Mouse (Mus musculus): Measurements from ENCODE around the gene Slc17a5. TPM values are rescaled to one million over a fixed set of nuclear protein-coding genes. Genes with fewer than 3 reads are reported as not detected.

The Slc17a5 gene
- polyA plus RNA-seq, 1 experiment: 14.0 TPM

- Histone ChIP-seq H3K4me3 (replicated peaks; ENCODE audit: insufficient read depth, low read depth, low read length) (no peak overlapping the region), H3K27me3 (ENCODE audit: control insufficient read depth, insufficient read depth, low read length) (no peaks in the 10 kb centered on the region), H3K27ac (ENCODE audit: insufficient read depth, low read length) (no peak overlapping the region), H3K4me1 (ENCODE audit: control insufficient read depth, insufficient read depth, low read length) (peaks cover 3% of the 10 kb centered on the region)
- peak; percentile 78 to 84 for DNase-seq
- TF ChIP-seq CTCF (IDR thresholded peaks at IDR 0.05; ENCODE audit: borderline replicate concordance, insufficient read depth, low read depth, low read length) (no peak), POLR2A (IDR thresholded peaks at IDR 0.05; ENCODE audit: borderline replicate concordance, insufficient read depth, low read length) (no peak)
- WGBS: 7% methylated on average over 9 of the region's 9 CpGs
These were observed 50.5 kb downstream of the Slc17a5 start for GRCm38 (mm10) chr9:78537154-78537873.

- no peak for DNase-seq
- Histone ChIP-seq H3K4me3 (replicated peaks; ENCODE audit: insufficient read depth, low read depth, low read length) (no peak overlapping the region), H3K27ac (ENCODE audit: insufficient read depth, low read length) (no peak overlapping the region), H3K4me1 (ENCODE audit: control insufficient read depth, insufficient read depth, low read length) (peaks cover 3% of the 10 kb centered on the region), H3K27me3 (ENCODE audit: control insufficient read depth, insufficient read depth, low read length) (no peaks in the 10 kb centered on the region)
- 95% methylated on average over 7 of the region's 7 CpGs for WGBS
- TF ChIP-seq CTCF (IDR thresholded peaks at IDR 0.05; ENCODE audit: borderline replicate concordance, insufficient read depth, low read depth, low read length) (no peak), POLR2A (IDR thresholded peaks at IDR 0.05; ENCODE audit: borderline replicate concordance, insufficient read depth, low read length) (no peak)
These were observed 53.2 kb downstream of the Slc17a5 start for GRCm38 (mm10) chr9:78534606-78535005.

DNA sequence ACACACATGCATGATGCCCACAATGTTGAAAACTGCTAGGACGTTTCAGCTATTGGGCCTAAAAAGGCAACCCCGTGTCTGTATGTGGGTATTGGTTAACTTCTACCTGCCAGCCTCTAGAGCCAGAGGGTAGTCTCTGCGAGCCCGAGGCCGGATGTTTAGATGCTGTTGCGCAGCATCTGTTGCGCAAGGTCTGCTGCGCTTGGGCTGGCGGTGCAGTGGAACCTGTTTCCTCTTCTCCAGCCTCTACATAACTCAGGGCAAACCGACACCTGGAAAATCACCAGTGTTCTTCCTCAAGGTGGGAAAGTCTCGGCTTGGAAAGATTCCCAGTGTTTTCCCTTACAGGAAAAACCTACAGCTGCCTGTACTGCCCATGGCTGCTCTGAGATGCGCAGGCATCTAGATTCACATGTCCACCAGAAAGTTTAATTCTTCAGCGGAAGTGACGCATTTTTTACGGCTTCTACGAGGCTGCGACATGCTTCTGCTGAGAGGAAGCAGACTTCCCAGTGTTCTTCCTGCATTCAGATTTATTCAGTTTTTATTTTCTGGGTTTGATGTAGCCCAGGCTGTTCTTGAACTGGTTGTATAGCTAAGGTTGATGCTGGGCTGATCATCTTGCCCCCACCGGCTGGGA lies 54.4 kb downstream of the Slc17a5 start:
- Histone ChIP-seq H3K27ac (ENCODE audit: insufficient read depth, low read length) (no peak overlapping the region), H3K4me1 (ENCODE audit: control insufficient read depth, insufficient read depth, low read length) (peaks cover 3% of the 10 kb centered on the region), H3K4me3 (replicated peaks; ENCODE audit: insufficient read depth, low read depth, low read length) (no peak overlapping the region), H3K27me3 (ENCODE audit: control insufficient read depth, insufficient read depth, low read length) (no peaks in the 10 kb centered on the region)
- no peak for DNase-seq
- WGBS: 91% methylated on average over 18 of the region's 18 CpGs
- TF ChIP-seq POLR2A (IDR thresholded peaks at IDR 0.05; ENCODE audit: borderline replicate concordance, insufficient read depth, low read length): no peak
- TF ChIP-seq CTCF (IDR thresholded peaks at IDR 0.05; ENCODE audit: borderline replicate concordance, insufficient read depth, low read depth, low read length): no peak

- no peak overlapping the region for H3K4me3 ChIP-seq (replicated peaks; ENCODE audit: insufficient read depth, low read depth, low read length)
- H3K27ac ChIP-seq (ENCODE audit: insufficient read depth, low read length): no peak overlapping the region
- no peak for DNase-seq
- no peak for TF ChIP-seq CTCF (IDR thresholded peaks at IDR 0.05; ENCODE audit: borderline replicate concordance, insufficient read depth, low read depth, low read length)
- no peak for TF ChIP-seq POLR2A (IDR thresholded peaks at IDR 0.05; ENCODE audit: borderline replicate concordance, insufficient read depth, low read length)
- WGBS: 87% methylated on average over 9 of the region's 9 CpGs
- H3K27me3 ChIP-seq (ENCODE audit: control insufficient read depth, insufficient read depth, low read length): no peaks in the 10 kb centered on the region
- H3K4me1 ChIP-seq (ENCODE audit: control insufficient read depth, insufficient read depth, low read length): peaks cover 3% of the 10 kb centered on the region
These were observed 55.5 kb downstream of the Slc17a5 start for GRCm38 (mm10) chr9:78532341-78532819.

DNA sequence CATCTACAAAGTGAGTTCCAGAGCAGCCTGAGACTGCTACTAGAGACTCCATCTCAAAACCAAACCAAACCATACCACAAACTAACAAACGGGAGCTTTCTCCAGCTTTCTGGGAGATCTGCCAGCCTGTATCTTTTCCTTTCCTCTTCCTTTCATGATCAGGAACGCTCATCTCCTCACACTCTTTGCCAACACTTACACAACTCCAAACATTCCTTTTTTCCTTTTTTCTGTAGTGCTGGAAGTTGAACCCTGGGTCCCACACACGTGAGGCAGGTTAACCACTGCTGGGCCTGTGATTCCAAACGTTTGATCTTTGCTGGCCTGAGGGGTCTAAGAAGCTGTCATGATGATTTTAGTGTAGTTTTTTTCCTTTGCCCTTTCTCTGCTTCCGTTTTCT lies 56.0 kb downstream of the Slc17a5 start:
- Histone ChIP-seq H3K27me3 (ENCODE audit: control insufficient read depth, insufficient read depth, low read length) (no peaks in the 10 kb centered on the region), H3K4me3 (replicated peaks; ENCODE audit: insufficient read depth, low read depth, low read length) (no peak overlapping the region), H3K27ac (ENCODE audit: insufficient read depth, low read length) (no peak overlapping the region), H3K4me1 (ENCODE audit: control insufficient read depth, insufficient read depth, low read length) (peaks cover 3% of the 10 kb centered on the region)
- no peak for TF ChIP-seq CTCF (IDR thresholded peaks at IDR 0.05; ENCODE audit: borderline replicate concordance, insufficient read depth, low read depth, low read length)
- TF ChIP-seq POLR2A (IDR thresholded peaks at IDR 0.05; ENCODE audit: borderline replicate concordance, insufficient read depth, low read length): no peak
- no peak for DNase-seq
- 48% methylated on average over 5 of the region's 5 CpGs for WGBS

GRCm38 (mm10) chr9:78527767-78528381 lies 60.0 kb downstream of the Slc17a5 start:
- H3K27me3 ChIP-seq (ENCODE audit: control insufficient read depth, insufficient read depth, low read length): no peaks in the 10 kb centered on the region
- no peak overlapping the region for H3K27ac ChIP-seq (ENCODE audit: insufficient read depth, low read length)
- DNase-seq: peak; percentile 65 to 80
- peak overlapping the region; percentile 54 for H3K4me3 ChIP-seq (replicated peaks; ENCODE audit: insufficient read depth, low read depth, low read length)
- WGBS: 1% methylated on average over 16 of the region's 16 CpGs
- H3K4me1 ChIP-seq (ENCODE audit: control insufficient read depth, insufficient read depth, low read length): no peaks in the 10 kb centered on the region
- no peak for TF ChIP-seq POLR2A (IDR thresholded peaks at IDR 0.05; ENCODE audit: borderline replicate concordance, insufficient read depth, low read length)
- peak; percentile 89 for TF ChIP-seq CTCF (IDR thresholded peaks at IDR 0.05; ENCODE audit: borderline replicate concordance, insufficient read depth, low read depth, low read length)

GRCm38 (mm10) chr9:78527301-78527761 lies 60.5 kb downstream of the Slc17a5 start:
- TF ChIP-seq POLR2A (IDR thresholded peaks at IDR 0.05; ENCODE audit: borderline replicate concordance, insufficient read depth, low read length): no peak
- peak; percentile 80 for TF ChIP-seq CTCF (IDR thresholded peaks at IDR 0.05; ENCODE audit: borderline replicate concordance, insufficient read depth, low read depth, low read length)
- peak overlapping the region; percentile 54 for H3K4me3 ChIP-seq (replicated peaks; ENCODE audit: insufficient read depth, low read depth, low read length)
- DNase-seq: peak; percentile 68 to 73
- H3K27ac ChIP-seq (ENCODE audit: insufficient read depth, low read length): no peak overlapping the region
- H3K27me3 ChIP-seq (ENCODE audit: control insufficient read depth, insufficient read depth, low read length): no peaks in the 10 kb centered on the region
- H3K4me1 ChIP-seq (ENCODE audit: control insufficient read depth, insufficient read depth, low read length): no peaks in the 10 kb centered on the region
- under 1% methylated on average over 24 of the region's 24 CpGs for WGBS
